Mouse (Mus musculus) monocyte, adult 2 months (primary cell): ENCODE data around the gene Tas1r1.
A peak's percentile ranks its signal among the peaks of the same experiment; 100 is the strongest.
"Not testable (repeated sequence)": the region's sequence is repeated elsewhere in the genome, so short reads cannot be mapped to it uniquely, and the experiment has no call there.

Source experiments
- DNase-seq, 2 experiments: peaks; one replicate each; pipeline ENCODE4 v3.0.0; 2022; ENCODE audit warnings: low spot score in 2 of 2, low read depth in 1 of 2

The Tas1r1 gene

GRCm38 (mm10) chr4:152044609-152045008, 6.2 kb upstream of the Tas1r1 start:
- DNase-seq: no peak

DNA sequence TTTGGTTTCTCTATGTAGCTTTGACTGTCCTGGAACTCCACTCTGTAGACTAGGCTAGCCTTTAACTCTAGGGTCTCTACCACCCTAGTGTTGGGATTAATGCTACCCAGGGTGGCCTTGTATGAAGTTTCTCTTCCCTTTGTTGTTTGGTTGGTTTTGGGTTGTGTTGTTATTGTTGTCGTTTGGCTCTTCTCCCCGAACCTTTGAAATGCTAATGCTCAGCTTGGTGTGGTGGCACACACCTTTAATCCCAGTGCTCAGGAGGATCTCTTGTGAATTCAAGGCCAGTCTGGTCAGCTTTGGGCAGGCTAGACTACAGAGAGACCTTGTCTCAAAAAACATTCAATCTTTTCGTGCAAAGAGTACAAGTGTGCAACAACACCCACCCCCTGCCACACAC, 4.8 kb upstream of the Tas1r1 start:
- no peak for DNase-seq

GRCm38 (mm10) chr4:152041924-152042641, 3.7 kb upstream of the Tas1r1 start:
- DNase-seq: no peak

GRCm38 (mm10) chr4:152039831-152040310, 1.5 kb upstream of the Tas1r1 start:
- no peak for DNase-seq

- peak; percentile 72 to 88 for DNase-seq
Observed at GRCm38 (mm10) chr4:152038985-152039830, 840 bp upstream of the Tas1r1 start, which contains the start of gene Nol9. Gene Nol9 (plus strand): TSS chr4:152039321.

GRCm38 (mm10) chr4:152036464-152036863, 1.9 kb downstream of the Tas1r1 start:
- not testable (repeated sequence) for DNase-seq

GRCm38 (mm10) chr4:152032922-152033321, 5.4 kb downstream of the Tas1r1 start:
- DNase-seq: no peak

- DNase-seq: no peak
Observed at GRCm38 (mm10) chr4:152029997-152030396, 8.4 kb downstream of the Tas1r1 start.

DNA sequence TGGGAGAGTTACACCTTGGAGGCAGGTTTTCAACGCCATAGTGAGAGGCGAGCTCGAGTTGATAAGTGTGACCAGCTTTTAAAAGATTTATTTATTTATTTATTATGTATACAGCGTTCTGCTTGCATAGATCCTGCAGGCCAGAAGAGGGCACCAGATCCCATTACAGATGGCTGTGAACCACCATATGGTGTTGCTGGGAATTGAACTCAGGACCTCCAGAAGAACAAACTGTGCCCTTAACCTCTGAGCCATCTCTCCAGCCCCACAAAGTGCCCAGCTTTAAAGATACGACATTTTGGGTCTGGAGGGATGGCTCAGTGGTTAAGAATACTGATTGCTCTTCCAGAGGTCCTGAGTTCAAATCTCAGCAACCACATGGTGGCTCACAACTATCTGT, 9.3 kb downstream of the Tas1r1 start:
- no peak for DNase-seq

DNA sequence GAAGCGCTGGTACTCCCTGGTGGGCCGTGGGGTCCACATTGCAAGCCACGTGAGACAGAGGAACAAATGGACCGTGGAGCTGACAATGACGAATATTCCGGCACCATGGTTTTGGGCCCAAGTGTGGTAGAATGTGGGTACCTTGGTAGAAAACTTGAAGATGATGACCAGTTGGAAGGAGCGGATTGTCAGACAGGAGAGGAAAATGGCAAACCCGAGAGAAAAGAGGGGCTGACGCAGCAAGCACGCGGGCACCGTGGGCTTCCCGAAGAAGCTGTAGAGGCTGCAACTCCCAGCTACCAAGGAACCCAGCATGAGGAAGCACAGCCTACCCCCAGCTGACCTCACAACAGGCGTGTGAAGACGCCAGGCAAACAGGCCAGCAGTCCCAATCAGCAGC, 9.9 kb downstream of the Tas1r1 start:
- no peak for DNase-seq

DNA sequence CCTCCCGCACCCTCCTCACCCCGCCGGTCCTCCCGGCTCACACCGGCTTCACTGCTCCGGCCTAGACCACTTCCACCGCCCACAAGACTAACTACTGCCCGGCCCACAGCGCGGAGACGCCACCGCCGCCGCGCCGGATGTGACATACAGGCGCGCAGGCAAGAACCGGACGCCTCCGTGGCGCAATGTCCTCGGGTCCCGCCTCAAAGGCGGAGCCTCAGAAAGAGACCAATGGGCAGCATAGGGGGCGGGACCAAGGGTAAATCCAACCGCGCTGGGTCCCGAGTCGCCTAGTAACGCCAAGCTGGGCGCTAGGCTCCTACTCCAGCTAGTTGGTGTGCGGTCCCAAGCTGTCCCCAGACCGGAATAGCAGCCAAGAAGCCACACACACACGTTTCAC, 10.8 kb downstream of the Tas1r1 start, which contains the start of gene Zbtb48:
Gene Zbtb48 (minus strand): TSS at position 148 of the 400 bp plus-strand sequence.
- peak; percentile 91 to 94 for DNase-seq

DNA sequence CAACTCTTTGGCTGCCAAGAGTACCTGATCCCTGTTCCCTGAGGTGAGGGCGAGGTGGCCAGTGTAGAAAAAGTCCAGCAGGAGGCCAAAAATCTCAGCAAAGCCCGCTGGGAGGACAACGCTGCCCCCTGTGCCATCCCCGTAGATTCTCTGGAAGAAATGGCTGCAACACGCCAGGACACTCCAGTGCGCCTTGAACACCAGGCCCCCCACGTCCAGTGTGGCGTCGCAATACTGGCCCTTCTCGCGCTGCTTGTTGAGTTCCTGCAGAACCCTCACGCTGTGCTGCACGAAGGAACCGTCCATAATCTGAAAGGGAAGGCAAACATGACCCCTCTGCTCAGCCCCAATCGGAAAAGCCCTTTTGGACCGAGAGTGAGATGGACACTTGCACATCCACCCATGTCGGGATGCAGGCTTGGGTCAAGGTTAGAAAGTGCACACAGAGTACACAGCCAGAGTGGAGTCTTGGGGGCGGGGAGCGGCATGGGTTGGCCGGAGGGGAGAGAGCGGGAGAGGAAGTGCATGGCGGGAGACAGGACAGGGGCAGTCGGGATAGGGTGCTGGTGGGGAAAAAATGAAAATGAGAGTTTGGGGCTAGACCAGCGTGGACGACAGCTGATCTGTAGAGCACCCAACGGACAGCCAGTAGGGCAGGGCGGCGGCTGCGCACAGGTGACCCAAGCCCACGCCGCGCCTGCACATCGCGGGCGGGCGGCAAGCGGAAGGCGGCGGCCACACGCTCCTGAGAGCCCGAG, 11.4 kb downstream of the Tas1r1 start:
- no peak for DNase-seq

- DNase-seq: no peak
Observed at GRCm38 (mm10) chr4:152024525-152024924, 13.8 kb downstream of the Tas1r1 start.

DNA sequence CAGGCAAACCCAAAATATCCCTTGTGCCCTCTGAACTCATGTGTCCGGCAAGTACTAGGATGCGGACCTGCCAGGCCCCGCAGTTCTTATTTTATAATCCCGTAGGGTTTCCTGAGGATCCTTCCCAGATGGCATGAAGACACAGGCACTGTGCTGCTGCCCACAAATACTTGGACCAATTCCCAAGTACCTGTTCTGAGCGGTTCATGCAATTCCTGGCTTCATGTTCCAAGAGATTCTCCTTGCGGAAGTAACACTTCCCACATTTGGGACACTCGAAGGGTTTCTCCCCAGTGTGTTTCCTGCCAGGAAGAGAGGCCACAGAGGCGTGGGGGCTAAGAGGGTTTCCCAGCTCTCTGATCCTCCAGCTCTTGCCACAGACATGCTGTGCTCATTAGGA, 15.9 kb downstream of the Tas1r1 start:
- DNase-seq: no peak

GRCm38 (mm10) chr4:152021568-152022097, 16.7 kb downstream of the Tas1r1 start:
- DNase-seq: no peak

DNA sequence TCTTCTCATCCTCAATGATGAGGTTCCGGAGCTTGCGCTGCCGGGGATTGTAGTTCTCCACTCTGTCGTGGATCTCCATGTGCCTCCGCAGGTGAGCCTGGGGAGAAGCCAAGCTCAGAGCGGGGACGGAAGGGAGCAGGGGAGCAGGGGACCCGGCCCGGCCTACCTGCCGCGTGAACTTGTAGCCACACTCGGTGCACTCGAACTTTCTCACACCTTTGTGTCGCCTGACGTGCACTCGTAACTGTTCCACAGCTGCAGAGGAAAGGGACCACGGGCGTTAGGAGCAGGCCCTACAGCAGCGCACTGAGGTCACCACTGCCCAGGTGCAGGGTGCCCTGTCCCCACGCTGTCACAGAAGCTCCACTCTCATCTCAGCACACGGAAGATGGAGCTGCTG, 18.3 kb downstream of the Tas1r1 start:
- DNase-seq: no peak

GRCm38 (mm10) chr4:152019073-152019472, 19.3 kb downstream of the Tas1r1 start:
- no peak for DNase-seq

DNA sequence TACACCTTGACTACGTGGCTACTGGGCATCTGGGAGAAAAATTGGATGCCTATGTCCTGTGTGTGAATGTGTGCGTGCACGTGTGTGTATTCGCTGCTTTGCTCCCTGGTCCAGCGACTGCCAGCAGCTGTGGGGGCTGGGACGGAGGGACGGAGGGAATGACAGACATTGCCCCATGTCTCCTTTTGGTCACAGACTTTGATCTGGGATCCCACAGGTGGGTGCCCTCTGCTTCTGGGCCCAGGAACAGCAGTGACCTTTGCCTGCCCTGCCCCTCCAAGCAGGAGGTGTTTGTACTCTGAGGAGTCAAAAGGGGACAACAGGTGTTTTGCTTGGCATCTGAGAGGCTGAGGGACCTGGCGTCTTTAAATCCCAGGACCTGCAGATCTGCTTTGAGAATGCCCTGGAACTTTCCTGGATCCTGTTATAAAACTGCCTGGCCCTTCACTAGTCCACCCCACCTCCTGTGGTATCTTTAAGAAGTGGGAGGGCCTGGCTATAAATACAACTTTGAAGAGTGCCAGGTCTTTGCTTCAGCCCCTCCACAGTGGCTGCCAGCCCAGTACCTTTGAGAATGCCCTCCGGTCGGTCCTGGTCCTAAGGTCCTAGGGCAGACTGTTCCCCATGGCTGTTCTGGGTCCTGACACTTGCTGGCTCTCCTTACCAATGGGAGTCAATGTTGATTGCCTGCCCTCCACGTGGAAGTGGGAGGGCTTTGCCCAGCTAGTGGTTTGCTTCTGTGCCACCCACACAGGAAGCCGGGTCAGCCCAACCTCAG, 25.1 kb downstream of the Tas1r1 start:
- no peak for DNase-seq

GRCm38 (mm10) chr4:152012109-152012508, 26.3 kb downstream of the Tas1r1 start:
- no peak for DNase-seq

DNA sequence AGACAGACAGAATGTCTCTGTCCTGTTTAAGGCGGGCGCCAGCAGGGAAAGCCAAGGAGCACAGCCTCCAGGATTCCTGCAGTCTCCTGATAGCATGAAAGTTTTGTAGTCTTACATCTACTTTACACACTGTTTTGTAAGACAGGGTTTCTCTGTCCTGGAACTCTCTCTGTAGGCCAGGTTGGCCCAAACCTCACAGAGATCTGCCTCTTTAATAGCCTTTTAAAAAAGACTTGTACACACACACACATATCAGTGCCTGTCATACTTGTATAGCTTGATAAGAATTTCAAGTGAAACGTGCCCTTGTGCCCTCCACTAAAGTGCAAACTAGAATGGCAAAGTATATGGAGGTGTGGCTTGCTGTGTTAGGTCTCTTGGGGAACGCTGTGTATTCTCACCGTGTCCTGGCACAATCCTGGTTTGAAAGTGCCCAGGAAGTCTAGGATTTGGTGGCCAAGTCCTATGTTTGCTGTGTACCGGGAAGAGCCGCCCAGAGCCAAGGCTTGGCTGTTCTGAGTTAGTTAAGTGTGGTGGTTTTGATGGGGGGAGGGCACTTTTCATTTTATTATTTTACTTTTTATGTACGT, 27.1 kb downstream of the Tas1r1 start:
- DNase-seq: no peak
